Mouse (Mus musculus): ENCODE data around the gene Bbs9. TPM values are rescaled to one million over a fixed set of nuclear protein-coding genes. Genes with fewer than 3 reads are reported as not detected.

Bbs9 gene
- total and polyA plus RNA-seq, 3 experiments, result 6.3 to 12.4 (median 11.9) TPM

GRCm38 (mm10) chr9:22457142-22457835 is 18.2 kb upstream of the Bbs9 start:
- intact Hi-C loops (cut with DNase I), result loop anchor here (5.0 kb wide), 1 partner anchor 45 kb away; the partner anchor contains the start of gene 9530077C05Rik
- no peaks in the 10 kb centered on the region for H3K27me3 ChIP-seq (ENCODE audit: control insufficient read depth, insufficient read depth, low read length)
- WGBS, result 55% methylated on average over 11 of the region's 11 CpGs
- no peak for TF ChIP-seq CTCF (IDR thresholded peaks at IDR 0.05)
- TF ChIP-seq EP300 (IDR thresholded peaks at IDR 0.05; ENCODE audit: insufficient read depth, low read depth, low read length), result no peak
- TF ChIP-seq POLR2A (IDR thresholded peaks at IDR 0.05; ENCODE audit: insufficient read depth, low read depth, low read length), result no peak
- peaks cover 2% of the 10 kb centered on the region for H3K4me1 ChIP-seq (ENCODE audit: control insufficient read depth, insufficient read depth, low read length)
- peak overlapping the region; percentile 55 for H3K27ac ChIP-seq
- H3K4me3 ChIP-seq, result no peak overlapping the region
- DNase-seq, result peak in 1 of 2 experiments; percentile 26
- H3K36me3 ChIP-seq (ENCODE audit: control insufficient read depth, insufficient read depth, low read length), result no peaks in the 10 kb centered on the region; the same call in 1 of the 2 replicates
- H3K9ac ChIP-seq (ENCODE audit: low read depth, low read length), result no peak overlapping the region
- H3K79me2 ChIP-seq (replicated peaks; ENCODE audit: control insufficient read depth, insufficient read depth, low read length), result no peaks in the 10 kb centered on the region

- no peak overlapping the region for H3K4me3 ChIP-seq
- no peaks in the 10 kb centered on the region; the same call in 1 of the 2 replicates for H3K36me3 ChIP-seq (ENCODE audit: control insufficient read depth, insufficient read depth, low read length)
- no peak overlapping the region for H3K27ac ChIP-seq
- H3K79me2 ChIP-seq (replicated peaks; ENCODE audit: control insufficient read depth, insufficient read depth, low read length), result peaks cover 6% of the 10 kb centered on the region
- no peaks in the 10 kb centered on the region for H3K27me3 ChIP-seq (ENCODE audit: control insufficient read depth, insufficient read depth, low read length)
- no peak overlapping the region for H3K9ac ChIP-seq (ENCODE audit: low read depth, low read length)
- intact Hi-C loops (cut with DNase I), result no loop called here
- WGBS, result 66% methylated on average over 3 of the region's 3 CpGs
- DNase-seq, result peak in 1 of 2 experiments; percentile 56
- H3K4me1 ChIP-seq (ENCODE audit: control insufficient read depth, insufficient read depth, low read length), result peaks cover 2% of the 10 kb centered on the region
- TF ChIP-seq CTCF (IDR thresholded peaks at IDR 0.05), result no peak
- TF ChIP-seq EP300 (IDR thresholded peaks at IDR 0.05; ENCODE audit: insufficient read depth, low read depth, low read length), result no peak
- TF ChIP-seq POLR2A (IDR thresholded peaks at IDR 0.05; ENCODE audit: insufficient read depth, low read depth, low read length), result no peak
Observed at GRCm38 (mm10) chr9:22461946-22462345, 13.6 kb upstream of the Bbs9 start.

GRCm38 (mm10) chr9:22466212-22466611 is 9.3 kb upstream of the Bbs9 start:
- Histone ChIP-seq H3K79me2 (replicated peaks; ENCODE audit: control insufficient read depth, insufficient read depth, low read length) (peaks cover 9% of the 10 kb centered on the region), H3K4me3 (no peak overlapping the region), H3K27ac (no peak overlapping the region), H3K27me3 (ENCODE audit: control insufficient read depth, insufficient read depth, low read length) (no peaks in the 10 kb centered on the region), H3K36me3 (ENCODE audit: control insufficient read depth, insufficient read depth, low read length) (no peaks in the 10 kb centered on the region), H3K9ac (ENCODE audit: low read depth, low read length) (no peak overlapping the region), H3K4me1 (ENCODE audit: control insufficient read depth, insufficient read depth, low read length) (peaks cover 2% of the 10 kb centered on the region)
- WGBS, result 97% methylated on average over 5 of the region's 5 CpGs
- intact Hi-C loops (cut with DNase I), result no loop called here
- no peak for TF ChIP-seq CTCF (IDR thresholded peaks at IDR 0.05)
- no peak for TF ChIP-seq EP300 (IDR thresholded peaks at IDR 0.05; ENCODE audit: insufficient read depth, low read depth, low read length)
- no peak for TF ChIP-seq POLR2A (IDR thresholded peaks at IDR 0.05; ENCODE audit: insufficient read depth, low read depth, low read length)
- DNase-seq, result no peak

DNA sequence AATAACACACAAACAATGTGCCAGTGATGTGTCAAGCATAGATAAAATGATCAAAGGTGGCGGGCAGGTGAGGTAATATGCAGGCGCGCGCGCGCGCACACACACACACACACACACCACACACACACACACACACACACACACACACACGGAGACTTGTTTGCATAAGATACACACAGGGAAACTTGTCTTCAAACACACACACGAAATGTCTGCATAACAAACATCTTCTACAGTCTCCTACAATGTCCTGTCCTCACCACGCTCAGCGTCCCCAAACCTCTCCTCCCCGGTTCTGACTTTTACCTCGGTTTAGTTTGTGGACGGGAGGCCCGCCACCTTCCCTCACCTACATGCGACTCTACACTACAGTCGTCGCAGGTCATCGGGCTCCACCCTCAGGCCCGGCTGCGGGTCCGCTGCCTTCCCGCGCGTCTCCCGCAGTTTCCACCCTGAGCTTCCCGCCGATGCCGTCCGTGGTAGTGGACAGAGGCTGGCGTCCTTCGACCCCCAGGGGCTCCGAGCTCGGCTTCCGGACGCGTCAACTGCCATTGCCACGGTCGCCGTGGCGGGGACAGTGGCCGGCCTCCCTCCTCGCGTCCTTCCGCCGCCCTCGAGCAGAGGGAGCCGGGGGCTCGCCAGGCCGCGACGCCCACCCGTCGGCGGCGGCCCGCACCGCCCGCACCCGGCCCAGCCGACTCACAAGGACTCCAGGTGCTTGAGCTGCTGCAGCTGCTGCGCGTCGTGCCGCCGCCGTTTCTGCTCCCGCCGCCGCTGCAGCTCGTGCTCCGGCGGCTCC is 7.9 kb upstream of the Bbs9 start:
- peak overlapping the region; percentile 100 for H3K9ac ChIP-seq (ENCODE audit: low read depth, low read length)
- under 1% methylated on average over 68 of the region's 73 CpGs for WGBS
- peaks cover 9% of the 10 kb centered on the region for H3K79me2 ChIP-seq (replicated peaks; ENCODE audit: control insufficient read depth, insufficient read depth, low read length)
- peak overlapping the region; percentile 83 for H3K27ac ChIP-seq
- intact Hi-C loops (cut with DNase I), result no loop called here
- TF ChIP-seq CTCF (IDR thresholded peaks at IDR 0.05), result no peak
- TF ChIP-seq POLR2A (IDR thresholded peaks at IDR 0.05; ENCODE audit: insufficient read depth, low read depth, low read length), result no peak
- TF ChIP-seq EP300 (IDR thresholded peaks at IDR 0.05; ENCODE audit: insufficient read depth, low read depth, low read length), result no peak
- no peak for DNase-seq
- H3K36me3 ChIP-seq (ENCODE audit: control insufficient read depth, insufficient read depth, low read length), result no peaks in the 10 kb centered on the region
- no peaks in the 10 kb centered on the region for H3K27me3 ChIP-seq (ENCODE audit: control insufficient read depth, insufficient read depth, low read length)
- peak overlapping the region; percentile 91 for H3K4me3 ChIP-seq
- peaks cover 2% of the 10 kb centered on the region for H3K4me1 ChIP-seq (ENCODE audit: control insufficient read depth, insufficient read depth, low read length)

DNA sequence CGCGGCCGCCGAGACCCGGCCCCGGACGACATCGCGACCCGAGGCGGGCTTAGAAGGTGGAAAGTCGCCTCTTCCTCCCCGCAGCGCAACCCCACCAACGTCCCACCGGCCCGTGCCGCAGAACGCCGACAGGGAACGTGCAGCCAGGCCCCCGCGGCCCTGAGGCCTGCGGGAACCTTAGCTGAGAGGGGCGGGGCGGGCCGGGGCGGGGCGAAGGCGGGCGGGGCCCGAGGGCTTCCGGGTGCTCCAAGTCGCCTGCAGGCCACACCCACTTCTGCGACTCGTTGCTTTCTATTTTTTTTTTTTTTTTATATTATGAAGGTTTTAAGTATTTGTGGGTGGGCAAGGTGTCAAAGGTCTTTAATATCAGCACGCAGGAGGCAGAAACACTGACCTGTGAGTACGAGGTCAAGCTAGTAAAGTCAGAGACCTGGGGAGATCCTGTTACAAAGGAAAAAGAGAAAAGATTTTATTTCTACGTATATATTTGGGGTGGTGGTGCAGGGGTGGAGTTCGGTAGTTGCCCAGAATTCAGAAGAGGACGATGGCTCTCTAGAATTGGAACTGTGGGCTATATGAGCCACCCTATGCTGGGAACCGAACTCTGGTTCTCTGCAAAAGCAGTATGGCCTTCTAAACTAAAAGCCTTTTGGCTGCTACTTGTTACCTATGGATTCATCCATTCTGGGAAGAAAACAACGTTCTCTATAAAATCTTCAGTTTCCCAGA is 7.2 kb upstream of the Bbs9 start:
- H3K79me2 ChIP-seq (replicated peaks; ENCODE audit: control insufficient read depth, insufficient read depth, low read length), result peaks cover 9% of the 10 kb centered on the region
- no peaks in the 10 kb centered on the region for H3K27me3 ChIP-seq (ENCODE audit: control insufficient read depth, insufficient read depth, low read length)
- H3K4me3 ChIP-seq, result peak overlapping the region; percentile 91
- TF ChIP-seq CTCF (IDR thresholded peaks at IDR 0.05) (no peak), POLR2A (IDR thresholded peaks at IDR 0.05; ENCODE audit: insufficient read depth, low read depth, low read length) (peak; percentile 72), EP300 (IDR thresholded peaks at IDR 0.05; ENCODE audit: insufficient read depth, low read depth, low read length) (no peak)
- peak; percentile 74 to 81 for DNase-seq
- peak overlapping the region; percentile 100 for H3K9ac ChIP-seq (ENCODE audit: low read depth, low read length)
- no peaks in the 10 kb centered on the region for H3K36me3 ChIP-seq (ENCODE audit: control insufficient read depth, insufficient read depth, low read length)
- intact Hi-C loops (cut with DNase I), result no loop called here
- H3K4me1 ChIP-seq (ENCODE audit: control insufficient read depth, insufficient read depth, low read length), result peaks cover 2% of the 10 kb centered on the region
- 4% methylated on average over 42 of the region's 43 CpGs for WGBS
- H3K27ac ChIP-seq, result peak overlapping the region; percentile 83

All from heart, adult 2 months (tissue).